Mouse (Mus musculus): Measurements from ENCODE around the gene Glipr1. TPM values are rescaled to one million over a fixed set of nuclear protein-coding genes. Genes with fewer than 3 reads are reported as not detected.
"Not testable (repeated sequence)": the region's sequence is repeated elsewhere in the genome, so short reads cannot be mapped to it uniquely, and the experiment has no call there.

Glipr1 gene
- 100 to 1,000 TPM; 129 to 142 TPM for polyA plus RNA-seq (2017; shearing (Covaris generic))

DNA sequence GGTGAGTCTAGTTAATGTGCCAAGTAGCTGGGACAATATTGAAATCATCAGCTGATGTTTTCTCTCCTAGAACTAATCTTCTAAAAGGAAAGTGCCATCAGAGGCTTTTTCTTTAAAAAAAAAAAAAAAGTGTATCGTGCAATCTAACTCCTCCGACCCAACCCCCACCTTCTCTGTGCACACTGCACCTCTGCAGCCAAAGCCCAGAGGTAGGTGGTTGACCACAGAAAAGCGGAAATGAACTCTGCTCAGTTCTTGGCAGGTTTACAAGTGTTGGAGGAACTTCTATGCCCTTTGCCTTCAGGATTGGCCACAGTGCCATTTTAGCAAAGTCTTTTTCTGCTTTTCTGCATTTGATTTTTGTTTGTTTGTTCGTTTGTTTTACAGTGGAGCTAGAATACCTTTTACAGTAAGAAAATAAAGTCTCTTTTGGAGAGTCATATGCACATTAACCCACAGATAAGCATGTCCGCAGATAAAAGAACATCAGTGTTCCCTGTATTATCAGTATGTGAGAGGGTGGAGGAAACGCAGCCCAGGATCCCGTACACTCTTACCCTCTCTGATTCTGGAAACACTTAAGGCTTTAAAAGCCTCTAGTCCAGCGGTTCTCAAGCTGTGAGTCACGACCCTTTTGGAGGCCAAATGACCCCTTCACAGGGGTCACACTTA, at the start of gene Glipr1:
Gene Glipr1 (minus strand): TSS at position 88 of the 672 bp plus-strand sequence.
- ATAC-seq: peak; percentile 83

DNA sequence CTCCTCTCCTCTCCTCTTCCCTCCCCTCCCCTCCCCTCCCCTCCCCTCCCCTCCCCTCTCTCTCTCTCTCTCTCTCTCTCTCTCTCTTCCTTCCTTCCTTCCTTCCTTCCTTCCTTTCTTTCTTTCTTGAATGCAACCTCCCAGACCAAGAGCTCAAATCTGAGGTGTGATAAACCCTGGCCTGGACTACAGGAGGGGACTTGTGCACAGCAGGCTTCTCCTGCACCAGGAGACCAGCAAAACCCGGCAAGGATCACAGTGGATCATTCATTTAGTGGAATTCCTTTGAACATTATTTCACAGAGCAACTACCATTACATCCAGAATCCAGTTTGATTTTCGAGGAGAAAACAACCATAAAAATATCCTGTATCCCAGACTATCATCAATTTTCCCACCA, 49.5 kb upstream of the Glipr1 start:
- ATAC-seq: not testable (repeated sequence)

DNA sequence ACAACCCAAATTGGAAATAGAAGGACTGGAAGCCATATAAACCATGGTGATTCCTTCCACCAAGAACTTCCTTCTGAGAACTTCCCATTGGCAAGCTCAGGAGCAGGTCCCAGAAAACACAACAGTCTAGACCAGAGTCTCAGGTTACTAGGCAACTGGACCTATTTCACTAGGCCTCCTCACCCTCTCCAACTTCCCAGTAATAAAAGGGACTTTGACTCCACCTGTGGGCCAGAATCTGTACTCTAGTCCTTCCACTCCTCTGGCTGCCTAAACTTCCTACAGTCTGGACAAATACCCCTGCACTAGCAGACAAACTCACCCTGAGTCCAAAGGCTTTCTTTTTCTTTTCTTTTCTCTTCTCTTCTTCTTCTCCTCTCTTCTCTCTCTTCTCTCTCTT, 48.8 kb upstream of the Glipr1 start:
- no peak for ATAC-seq

DNA sequence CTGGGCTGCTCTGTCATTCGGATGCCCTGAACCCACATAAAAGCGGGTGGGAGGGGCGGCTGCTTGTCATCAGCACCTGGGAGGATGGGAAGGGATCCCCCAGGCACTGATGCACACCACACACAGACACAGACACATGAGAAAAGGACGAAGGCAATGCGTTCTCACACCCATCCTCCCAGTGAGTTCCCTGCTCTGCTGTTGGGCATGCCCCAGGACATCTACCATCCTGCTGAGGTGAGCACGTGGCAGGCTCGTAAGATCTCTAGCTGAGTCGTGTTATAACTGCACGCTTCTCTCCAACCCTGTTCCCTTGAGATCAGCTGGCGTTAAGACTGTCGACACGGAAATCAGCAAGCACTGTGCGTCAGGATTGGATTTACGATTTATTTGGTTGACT, 41.9 kb upstream of the Glipr1 start:
- ATAC-seq: not testable (repeated sequence)

DNA sequence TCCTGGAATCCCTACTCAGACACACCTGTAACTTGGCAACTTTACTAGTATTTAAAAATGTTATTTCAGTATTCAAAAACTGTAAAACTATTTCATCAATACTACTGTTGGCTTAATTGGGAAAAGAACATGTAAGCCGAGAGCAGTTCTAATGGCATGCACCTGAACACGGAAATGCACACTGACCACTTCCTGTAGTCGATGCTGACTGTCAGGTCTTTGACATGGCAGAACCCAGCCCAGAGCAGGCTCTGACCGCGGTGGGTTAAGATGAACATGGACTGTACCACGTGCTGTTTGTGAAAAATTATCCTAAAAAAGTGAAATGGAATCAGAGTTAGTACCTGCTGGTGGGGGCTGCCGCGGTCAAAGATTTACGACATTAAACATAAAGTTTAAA, 41.1 kb upstream of the Glipr1 start:
- peak; percentile 61 for ATAC-seq

DNA sequence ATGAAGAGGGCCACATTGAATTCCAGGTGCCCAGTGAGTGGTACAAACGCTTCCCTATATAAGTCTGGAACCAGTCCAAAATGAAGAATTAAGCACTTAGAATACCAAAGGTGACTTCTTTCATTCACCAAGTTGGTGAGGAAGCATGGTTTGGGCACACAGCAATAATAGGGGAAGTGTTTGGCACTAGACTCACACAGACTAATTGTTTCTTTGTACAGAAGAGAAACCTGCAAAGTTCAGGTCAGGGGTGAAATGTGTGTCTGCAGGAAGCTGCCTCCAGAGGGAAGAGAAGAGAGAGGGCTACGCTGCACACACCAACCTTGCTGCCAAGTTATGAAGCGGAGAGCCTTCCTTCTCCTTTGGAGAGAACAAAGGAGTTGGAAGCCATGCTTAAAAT, 26.3 kb upstream of the Glipr1 start:
- not testable (repeated sequence) for ATAC-seq

DNA sequence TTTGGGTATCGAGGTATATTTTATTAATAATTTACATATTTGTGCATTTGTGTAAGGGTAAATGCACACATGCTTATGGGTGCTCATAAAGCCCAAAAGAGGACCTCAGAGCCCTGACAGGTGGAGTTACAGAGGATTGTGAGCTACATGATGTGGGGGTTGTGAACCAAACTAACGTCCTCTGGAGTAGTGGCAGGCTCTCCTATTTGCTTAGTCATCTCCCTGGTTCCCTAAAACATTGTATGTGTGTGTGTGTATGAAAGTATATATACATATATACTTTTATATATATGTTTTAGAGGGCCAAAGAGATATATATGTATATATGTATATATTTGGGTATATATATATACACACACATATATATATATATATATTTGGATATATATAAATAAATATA, 21.2 kb upstream of the Glipr1 start:
- ATAC-seq: no peak

DNA sequence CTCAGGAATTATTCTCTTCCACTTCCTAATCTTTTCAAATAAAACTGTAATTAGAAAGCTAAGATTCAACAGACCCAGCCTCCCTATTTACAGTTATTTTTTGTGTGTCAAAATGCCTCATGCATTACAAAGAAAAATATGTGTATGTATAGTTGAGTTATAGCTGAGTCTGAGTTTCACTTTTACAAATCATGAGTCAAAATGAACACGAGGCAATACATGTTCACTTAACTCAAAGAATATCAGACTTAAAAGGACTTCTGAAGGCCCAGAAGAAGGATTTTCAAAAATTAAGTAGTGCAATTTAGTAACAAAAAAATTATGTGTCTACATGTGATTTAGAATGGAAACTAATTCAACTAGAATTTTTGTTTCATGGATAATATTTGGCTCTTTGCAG, 7.1 kb upstream of the Glipr1 start:
- ATAC-seq: not testable (repeated sequence)

DNA sequence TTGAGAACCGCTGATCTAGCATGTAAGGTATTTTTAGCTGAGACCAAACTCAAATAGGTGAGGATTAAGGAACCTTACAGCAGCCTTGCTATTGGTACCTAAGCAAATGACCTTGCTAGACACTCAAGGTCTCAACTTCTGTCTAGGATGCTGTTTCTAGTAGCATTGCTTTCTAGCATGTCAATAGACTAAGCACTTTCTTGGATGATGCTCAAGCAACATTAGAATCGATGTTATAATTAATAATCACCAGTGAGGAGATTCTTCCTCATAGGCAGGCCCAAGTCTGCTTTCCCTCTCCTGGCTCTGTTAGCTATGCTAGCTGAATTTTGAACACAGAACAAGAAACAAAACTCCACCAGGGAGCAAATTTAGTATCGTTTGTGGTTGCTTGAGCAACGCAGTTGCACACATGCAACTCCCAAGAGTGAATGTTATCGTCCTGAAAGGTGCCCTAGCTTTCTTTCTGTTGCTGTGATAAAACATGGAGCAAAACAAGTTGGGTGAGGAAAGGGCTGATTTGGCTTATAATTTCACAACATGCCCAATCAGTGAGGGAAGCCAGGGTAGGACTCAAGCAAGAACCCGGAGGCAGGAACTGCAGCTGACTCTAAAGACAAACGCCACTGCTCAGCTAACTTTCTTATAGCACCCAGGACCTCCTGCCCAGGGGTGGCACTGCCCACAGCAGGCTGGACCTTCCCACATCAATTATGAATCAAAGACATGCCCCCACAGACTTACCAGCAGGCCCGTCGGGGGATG, 493 bp downstream of the Glipr1 start:
- peak; percentile 11 for ATAC-seq

DNA sequence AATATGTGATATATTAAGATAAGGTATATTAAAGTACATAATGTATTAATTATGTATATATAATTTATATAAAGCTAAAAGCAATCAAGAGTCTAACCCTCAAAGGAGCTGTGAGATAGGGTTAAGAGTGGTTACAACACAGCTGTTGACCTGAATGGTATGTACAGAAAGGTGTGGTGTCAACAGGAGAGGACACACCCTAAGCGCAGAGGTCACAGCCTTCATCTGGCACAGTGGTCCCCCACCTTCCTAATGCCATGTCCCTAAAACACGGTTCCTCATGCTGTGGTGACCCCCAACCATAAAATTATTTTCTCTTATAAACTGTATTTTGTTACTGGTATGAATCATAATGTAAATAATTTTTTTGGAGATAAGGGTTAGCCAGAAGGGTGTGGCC, 1.1 kb downstream of the Glipr1 start:
- ATAC-seq: no peak

DNA sequence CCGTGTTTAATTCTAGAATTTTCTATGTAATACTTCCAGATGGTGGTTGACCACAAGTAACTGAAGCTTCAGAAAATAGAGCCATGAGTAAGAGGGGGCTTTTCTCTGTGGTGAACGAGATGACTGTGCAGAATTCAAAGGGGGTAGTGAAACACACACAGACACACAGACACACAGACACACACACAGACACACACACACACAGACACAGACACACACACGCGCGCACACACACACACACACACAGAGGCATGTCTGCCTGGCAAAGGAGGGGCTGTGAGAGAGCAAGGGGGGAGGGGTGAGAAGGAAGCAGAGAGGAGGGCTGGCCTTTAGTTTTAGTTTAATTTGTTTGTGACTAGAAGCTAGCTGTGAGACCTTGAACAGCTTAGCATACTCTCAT, 1.9 kb downstream of the Glipr1 start:
- ATAC-seq: no peak

DNA sequence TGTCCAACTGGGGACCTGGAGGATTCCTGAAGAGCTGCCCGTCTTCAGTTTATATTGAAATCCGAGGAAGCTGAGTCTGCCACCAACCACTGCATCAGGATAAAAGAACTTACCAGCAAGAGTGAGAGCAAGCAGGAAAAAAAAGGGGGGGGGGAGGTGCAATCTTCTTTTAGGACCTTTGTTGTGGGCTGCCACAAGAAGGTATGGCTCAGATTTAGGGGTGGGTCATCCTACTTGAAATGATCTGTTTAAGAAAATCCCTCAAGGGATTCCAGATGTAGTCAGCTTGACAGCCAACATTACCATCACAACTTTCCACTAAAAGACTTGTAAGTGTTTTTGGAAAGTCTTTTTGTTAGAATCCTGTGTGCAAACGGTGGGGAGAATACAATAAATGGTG, 2.7 kb downstream of the Glipr1 start:
- ATAC-seq: no peak

DNA sequence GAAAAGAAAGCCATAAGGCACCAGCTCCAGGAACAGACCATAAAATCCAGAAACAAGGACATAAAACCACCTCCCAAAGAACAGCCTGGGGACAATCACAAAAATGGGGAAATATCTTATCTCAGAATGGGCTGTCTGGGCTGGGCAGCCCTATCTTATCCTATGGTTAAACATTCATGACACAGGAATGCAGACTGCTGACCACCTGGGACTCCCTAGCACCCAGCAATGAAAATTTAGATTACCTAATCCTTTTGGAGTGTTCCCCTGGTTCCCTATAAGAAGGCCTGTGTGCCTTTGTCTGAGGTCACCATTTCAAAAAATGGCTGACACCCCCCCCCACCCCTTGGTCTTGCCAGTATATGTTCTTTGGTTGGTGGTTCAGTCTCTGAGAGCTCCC, 4.8 kb downstream of the Glipr1 start:
- ATAC-seq: no peak

DNA sequence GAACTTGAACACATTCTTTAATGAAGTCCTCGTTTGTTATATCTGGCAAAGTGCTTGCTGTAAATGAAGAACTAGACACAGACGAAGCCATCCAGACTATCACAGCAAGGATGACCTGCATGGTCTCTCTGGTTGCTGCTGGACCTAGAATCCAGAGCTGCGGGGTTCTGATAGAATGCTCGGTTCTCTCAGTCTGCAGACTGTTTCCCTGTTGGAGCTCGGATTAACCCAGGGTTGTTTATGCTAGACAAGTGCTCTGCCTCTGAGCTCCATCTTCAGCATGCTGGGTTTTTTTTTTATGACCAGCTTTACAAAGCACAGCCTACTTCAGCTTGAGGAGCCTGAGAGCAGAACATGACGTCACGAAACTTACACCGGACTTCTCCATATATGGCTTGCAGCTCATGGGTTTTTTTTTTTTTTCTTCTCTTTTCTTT, 5.5 kb downstream of the Glipr1 start:
- peak; percentile 81 for ATAC-seq

DNA sequence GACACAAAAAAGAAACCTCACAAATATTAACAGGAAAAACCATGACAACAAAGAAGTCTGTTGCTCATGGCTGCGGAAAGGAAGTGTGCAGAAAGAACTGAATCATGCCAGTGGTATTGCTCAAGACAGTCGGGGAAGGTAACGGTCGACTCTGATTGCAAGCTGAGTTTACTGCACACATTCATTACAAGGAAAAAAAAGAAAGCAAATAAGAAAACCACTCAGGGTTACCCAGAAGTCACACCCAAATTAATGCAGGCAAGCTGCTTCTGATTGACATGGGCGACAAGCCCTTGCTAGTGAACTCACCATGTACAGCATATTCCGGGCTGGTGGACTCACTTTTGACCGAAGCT, 5.9 kb downstream of the Glipr1 start:
- ATAC-seq: peak; percentile 43

DNA sequence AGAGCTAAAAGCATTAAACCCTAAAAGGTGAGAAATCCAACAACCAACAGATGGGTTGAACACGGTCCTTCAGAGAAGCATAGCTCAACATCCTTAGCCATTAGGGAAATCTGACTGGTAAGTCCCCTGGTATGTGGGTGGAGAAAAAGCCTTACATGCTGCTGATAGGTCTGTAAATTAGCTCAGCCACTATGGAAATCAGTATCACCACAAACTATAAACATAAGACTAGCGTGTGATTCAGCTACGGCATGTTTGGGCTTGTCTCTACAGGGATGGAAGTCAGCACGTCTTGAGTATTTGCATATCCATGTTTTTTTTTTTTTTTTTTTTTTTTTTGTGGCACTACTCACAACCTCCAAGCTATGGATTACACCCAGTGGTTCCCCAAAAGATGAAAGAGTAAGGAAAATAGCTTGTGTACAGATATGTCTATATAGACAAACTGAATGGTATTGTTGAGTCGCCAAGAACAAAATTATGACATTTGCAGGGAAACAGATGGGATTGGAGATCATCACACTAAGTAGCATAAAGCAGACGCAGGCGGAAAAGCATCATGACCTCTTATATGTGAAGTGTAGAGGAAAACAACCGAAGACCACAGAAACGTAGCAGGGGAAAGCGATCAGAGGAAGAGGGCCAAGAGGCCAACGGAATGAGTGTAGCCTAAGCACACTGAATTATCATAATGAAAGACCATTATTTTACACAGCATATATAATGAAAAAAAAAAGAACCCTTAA, 6.5 kb downstream of the Glipr1 start:
- ATAC-seq: peak; percentile 53

DNA sequence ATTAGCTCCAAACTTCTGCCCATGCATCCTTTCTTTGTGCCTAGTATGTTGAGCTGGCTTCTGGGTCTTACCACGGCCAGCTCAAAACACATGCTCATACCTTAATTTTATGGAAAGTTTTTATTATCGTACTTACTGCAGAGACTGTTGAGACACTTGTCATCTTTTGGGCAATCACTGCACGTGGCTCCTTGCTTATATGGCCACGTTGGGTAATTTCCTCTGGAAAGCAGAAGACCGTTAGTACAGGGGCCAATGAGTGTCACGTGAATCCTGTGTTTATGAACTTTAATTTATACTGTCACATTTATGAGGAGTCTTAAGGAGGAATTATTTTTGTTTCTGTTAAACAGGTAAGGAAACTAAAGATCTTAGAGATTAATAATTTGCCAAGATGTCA, 16.0 kb downstream of the Glipr1 start:
- no peak for ATAC-seq

DNA sequence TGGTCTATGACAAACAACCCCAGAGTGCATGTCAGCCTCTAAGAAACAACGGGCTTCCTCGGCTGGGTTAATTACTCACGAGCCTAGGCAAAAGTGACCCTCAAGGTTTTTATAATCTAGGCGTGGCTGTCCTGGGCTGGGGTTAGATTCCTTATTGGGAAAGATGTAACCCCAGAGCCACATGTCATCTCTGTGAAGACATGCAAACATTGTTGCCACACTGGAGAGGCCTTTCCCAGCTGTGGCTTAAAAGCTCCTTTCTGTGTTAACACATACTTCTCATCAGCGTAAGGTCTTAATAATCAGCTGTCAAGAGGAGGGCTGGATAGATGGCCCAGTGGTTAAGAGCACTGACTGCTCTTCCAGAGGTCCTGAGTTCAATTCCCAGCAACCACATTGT, 19.4 kb downstream of the Glipr1 start:
- ATAC-seq: no peak

DNA sequence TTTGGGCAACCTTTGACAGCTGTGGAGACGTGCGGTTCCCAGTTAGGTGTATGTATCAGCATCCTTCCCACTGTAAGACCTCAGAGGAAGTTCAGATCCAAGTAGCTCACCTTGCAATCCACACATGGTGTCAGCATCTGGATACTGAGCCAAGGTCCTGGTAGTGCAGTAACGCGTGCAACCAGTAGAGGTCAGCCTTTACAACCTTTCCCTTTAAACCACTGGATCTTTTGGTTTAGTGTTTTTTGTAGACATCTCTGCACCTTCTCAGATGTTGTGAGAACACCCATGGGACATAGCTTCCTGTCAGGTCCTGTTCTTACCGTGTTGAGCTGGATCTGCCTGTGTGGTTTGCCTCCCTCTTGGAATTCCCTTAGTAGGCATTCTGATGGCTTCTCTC, 24.8 kb downstream of the Glipr1 start:
- peak; percentile 71 for ATAC-seq

DNA sequence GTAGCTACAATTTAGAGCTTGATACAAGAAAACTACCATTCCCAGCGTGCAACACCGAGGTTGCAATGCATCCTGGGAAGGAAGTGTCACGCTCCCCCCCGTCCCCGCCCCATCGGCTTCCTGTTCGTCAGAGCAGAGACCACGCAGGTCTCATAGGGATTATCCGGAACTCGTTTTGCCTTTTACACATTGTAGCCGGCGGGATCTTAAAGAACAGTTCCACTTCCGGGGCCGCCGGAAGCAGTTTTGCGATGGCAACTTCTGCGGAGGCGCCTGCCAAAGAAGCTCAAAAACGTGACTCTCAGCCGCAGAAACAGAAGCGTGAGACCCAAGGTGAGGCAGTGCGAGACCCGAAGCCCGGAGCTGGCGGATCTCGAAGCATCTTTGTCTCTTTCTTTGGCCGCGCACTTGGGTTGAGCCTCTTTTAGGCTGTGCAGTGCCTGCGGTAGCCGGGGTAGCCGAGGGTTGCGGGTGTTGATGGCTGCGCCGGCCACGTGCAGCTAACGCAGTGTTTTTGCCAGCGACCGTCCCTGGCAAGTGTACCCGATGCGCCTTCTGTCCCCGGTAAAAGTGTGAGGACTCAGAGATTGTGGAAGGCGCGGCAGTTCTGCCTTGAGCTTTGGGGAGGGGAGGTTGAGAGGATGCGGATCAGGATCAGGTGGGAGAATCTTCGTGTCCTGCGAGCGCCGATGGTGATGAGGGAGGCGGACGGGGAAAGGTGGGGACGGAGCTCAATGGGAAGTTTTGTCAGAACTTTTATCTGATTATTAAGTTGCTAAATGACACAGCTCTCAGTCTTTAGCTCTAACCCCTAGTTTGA, 29.7 kb downstream of the Glipr1 start, which contains the start of gene Krr1:
Gene Krr1 (plus strand): TSS at position 123 of the 820 bp plus-strand sequence.
- peak; percentile 98 for ATAC-seq

DNA sequence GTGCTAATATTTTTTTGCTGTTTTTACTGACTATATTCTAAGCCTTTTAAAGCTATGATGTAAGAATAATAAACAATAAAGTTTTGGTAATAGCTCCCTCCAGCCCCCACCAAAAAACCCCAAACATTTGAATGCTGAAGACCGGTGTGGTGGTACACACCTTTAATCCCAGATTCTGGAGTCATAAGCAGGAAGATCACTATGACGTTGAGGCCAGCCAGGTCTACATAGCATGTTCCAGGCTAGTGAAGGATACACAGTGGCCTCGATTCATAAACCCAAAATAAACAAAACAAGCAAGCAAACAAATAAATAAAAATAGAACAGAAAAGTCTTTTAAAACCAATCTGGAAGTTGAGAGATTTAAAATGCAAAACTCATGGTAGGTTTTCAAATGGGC, 30.5 kb downstream of the Glipr1 start:
- no peak for ATAC-seq

DNA sequence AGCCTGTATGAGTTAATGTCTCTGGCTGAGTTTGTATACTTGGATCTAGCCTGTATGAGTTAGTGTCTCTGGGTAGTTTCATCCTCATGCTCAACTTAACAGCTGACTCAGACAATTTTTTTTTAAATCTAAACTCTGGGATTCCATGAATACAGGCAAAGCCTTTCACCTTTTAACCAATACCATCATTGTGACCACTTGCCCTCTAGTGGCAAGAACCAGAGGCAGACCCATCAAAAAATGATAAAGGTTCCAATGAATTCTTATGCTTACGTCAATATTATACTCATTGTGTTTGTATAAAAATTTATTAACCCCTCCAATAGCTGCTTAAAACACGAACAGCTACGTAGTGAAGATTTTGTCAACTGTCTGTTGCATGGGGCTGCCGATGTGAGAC, 36.0 kb downstream of the Glipr1 start:
- ATAC-seq: no peak

DNA sequence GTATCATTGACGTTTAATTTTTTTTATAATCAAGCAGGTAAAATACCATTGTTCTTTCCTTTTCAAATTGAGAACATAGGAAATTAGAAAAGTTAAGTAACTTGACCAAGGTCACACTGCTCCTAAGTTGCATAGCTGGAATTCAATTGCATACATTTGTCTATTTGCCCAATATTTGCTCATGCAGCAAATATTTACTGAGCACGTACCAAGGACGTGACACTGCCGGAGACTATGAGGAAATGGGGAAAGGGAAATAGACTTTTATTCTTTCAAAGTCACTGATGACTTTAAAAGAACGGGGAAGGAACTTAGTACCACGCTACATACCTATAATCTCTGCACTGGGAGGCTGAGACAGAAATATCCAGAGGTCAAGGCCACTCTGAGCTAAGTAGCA, 42.0 kb downstream of the Glipr1 start:
- no peak for ATAC-seq

Measured in activated CD4-positive, CD25-positive, alpha-beta regulatory T cell, adult 4 months (primary cell).